Mouse (Mus musculus): ENCODE data around the gene Gm16434.
"Not testable (repeated sequence)": the region's sequence is repeated elsewhere in the genome, so short reads cannot be mapped to it uniquely, and the experiment has no call there.

The Gm16434 gene

GRCm38 (mm10) chr14:7194440-7194839 is at the start of gene Gm16434:
TSS of gene Gm16434 (minus strand) at chr14:7194540.
- not testable (repeated sequence) for DNase-seq (ENCODE audit: low spot score)

- peak; percentile 3 for DNase-seq (ENCODE audit: low spot score)
These were observed 49.2 kb upstream of the Gm16434 start for GRCm38 (mm10) chr14:7243498-7243897.

GRCm38 (mm10) chr14:7200070-7200469 is 5.7 kb upstream of the Gm16434 start:
- not testable (repeated sequence) for DNase-seq (ENCODE audit: low spot score)

GRCm38 (mm10) chr14:7174483-7174971 is 19.8 kb downstream of the Gm16434 start, which contains the start of gene Gm3512:
TSS of gene Gm3512 (minus strand) at chr14:7174533.
- DNase-seq (ENCODE audit: low spot score) = not testable (repeated sequence)

All from yolk sac, embryonic 10.5 days (tissue).